Mouse (Mus musculus): ENCODE data around the gene Cd8a. TPM values are rescaled to one million over a fixed set of nuclear protein-coding genes. Genes with fewer than 3 reads are reported as not detected.

Gene Cd8a
- polyA plus RNA-seq, 1 experiment from 2014 or later = not detected

- H3K36me3 ChIP-seq (ENCODE audit: control insufficient read depth, insufficient read depth) = no peaks in the 10 kb centered on the region; the same call in 1 of the 2 replicates
- H3K27me3 ChIP-seq (replicated peaks; ENCODE audit: control insufficient read depth, insufficient read depth, low read length) = no peaks in the 10 kb centered on the region
- H3K9me3 ChIP-seq (ENCODE audit: control insufficient read depth, low read length) = no peaks in the 10 kb centered on the region
- H3K4me2 ChIP-seq (ENCODE audit: low read length) = no peak overlapping the region
- WGBS = 72% methylated on average over 3 of the region's 3 CpGs
- no peak for ATAC-seq
- H3K4me1 ChIP-seq (replicated peaks; ENCODE audit: control insufficient read depth, insufficient read depth, low read length) = no peaks in the 10 kb centered on the region
- no peak overlapping the region for H3K27ac ChIP-seq (ENCODE audit: low read length)
- H3K4me3 ChIP-seq (replicated peaks; ENCODE audit: low read length) = no peak overlapping the region
- no peak overlapping the region for H3K9ac ChIP-seq (replicated peaks; ENCODE audit: low read depth, low read length)
These were observed 48.9 kb downstream of the Cd8a start for GRCm38 (mm10) chr6:71422162-71422561.

- Histone ChIP-seq H3K36me3 (ENCODE audit: control insufficient read depth, insufficient read depth) (no peaks in the 10 kb centered on the region; the same call in 1 of the 2 replicates), H3K27me3 (replicated peaks; ENCODE audit: control insufficient read depth, insufficient read depth, low read length) (no peaks in the 10 kb centered on the region), H3K4me1 (replicated peaks; ENCODE audit: control insufficient read depth, insufficient read depth, low read length) (no peaks in the 10 kb centered on the region), H3K4me2 (ENCODE audit: low read length) (no peak overlapping the region), H3K9ac (replicated peaks; ENCODE audit: low read depth, low read length) (no peak overlapping the region), H3K4me3 (replicated peaks; ENCODE audit: low read length) (no peak overlapping the region), H3K9me3 (ENCODE audit: control insufficient read depth, low read length) (no peaks in the 10 kb centered on the region), H3K27ac (ENCODE audit: low read length) (no peak overlapping the region)
- 80% methylated on average over 3 of the region's 3 CpGs for WGBS
- ATAC-seq = no peak
These were observed 49.9 kb downstream of the Cd8a start for GRCm38 (mm10) chr6:71423116-71423515.

GRCm38 (mm10) chr6:71425681-71426080 is 52.5 kb downstream of the Cd8a start:
- H3K36me3 ChIP-seq (ENCODE audit: control insufficient read depth, insufficient read depth) = no peaks in the 10 kb centered on the region; the same call in 1 of the 2 replicates
- H3K9ac ChIP-seq (replicated peaks; ENCODE audit: low read depth, low read length) = no peak overlapping the region
- no peaks in the 10 kb centered on the region for H3K9me3 ChIP-seq (ENCODE audit: control insufficient read depth, low read length)
- no peak overlapping the region for H3K27ac ChIP-seq (ENCODE audit: low read length)
- no peak for ATAC-seq
- WGBS = 89% methylated on average over 6 of the region's 6 CpGs
- no peaks in the 10 kb centered on the region for H3K27me3 ChIP-seq (replicated peaks; ENCODE audit: control insufficient read depth, insufficient read depth, low read length)
- H3K4me3 ChIP-seq (replicated peaks; ENCODE audit: low read length) = no peak overlapping the region
- H3K4me2 ChIP-seq (ENCODE audit: low read length) = no peak overlapping the region
- no peaks in the 10 kb centered on the region for H3K4me1 ChIP-seq (replicated peaks; ENCODE audit: control insufficient read depth, insufficient read depth, low read length)

- 91% methylated on average over 4 of the region's 4 CpGs for WGBS
- no peak for ATAC-seq
- no peak overlapping the region for H3K4me2 ChIP-seq (ENCODE audit: low read length)
- H3K4me1 ChIP-seq (replicated peaks; ENCODE audit: control insufficient read depth, insufficient read depth, low read length) = no peaks in the 10 kb centered on the region
- H3K4me3 ChIP-seq (replicated peaks; ENCODE audit: low read length) = no peak overlapping the region
- no peaks in the 10 kb centered on the region for H3K36me3 ChIP-seq (ENCODE audit: control insufficient read depth, insufficient read depth)
- no peak overlapping the region for H3K9ac ChIP-seq (replicated peaks; ENCODE audit: low read depth, low read length)
- H3K9me3 ChIP-seq (ENCODE audit: control insufficient read depth, low read length) = no peaks in the 10 kb centered on the region
- no peaks in the 10 kb centered on the region for H3K27me3 ChIP-seq (replicated peaks; ENCODE audit: control insufficient read depth, insufficient read depth, low read length)
- H3K27ac ChIP-seq (ENCODE audit: low read length) = no peak overlapping the region
These were observed 54.9 kb downstream of the Cd8a start for GRCm38 (mm10) chr6:71427996-71428725.

Other genes with a start within 250 kb of the Cd8a start
- gene Thnsl2, start 229.0 kb upstream of the Cd8a start, polyA plus RNA-seq (2015; fragmentation: Nextera tagmentation; extraction: Ambion mirVana) = 3.2 and 3.3 TPM in 2 replicates
- not detected in 2 replicates for gene Fabp1, start 173.6 kb upstream of the Cd8a start, polyA plus RNA-seq (2015; fragmentation: Nextera tagmentation; extraction: Ambion mirVana)
- gene Krcc1, start 101.8 kb upstream of the Cd8a start, polyA plus RNA-seq (2015; fragmentation: Nextera tagmentation; extraction: Ambion mirVana) = 18.5 and 19.0 TPM in 2 replicates
- gene Smyd1, start 51.2 kb upstream of the Cd8a start, polyA plus RNA-seq (2015; fragmentation: Nextera tagmentation; extraction: Ambion mirVana) = 0.07 and 0.25 TPM in 2 replicates
- gene Cd8b1, start 50.6 kb upstream of the Cd8a start, polyA plus RNA-seq (2015; fragmentation: Nextera tagmentation; extraction: Ambion mirVana) = not detected in 2 replicates
- gene Rmnd5a, start 67.2 kb downstream of the Cd8a start, polyA plus RNA-seq (2015; fragmentation: Nextera tagmentation; extraction: Ambion mirVana) = 8.4 and 9.4 TPM in 2 replicates
- gene Rnf103, start 120.5 kb downstream of the Cd8a start, polyA plus RNA-seq (2015; fragmentation: Nextera tagmentation; extraction: Ambion mirVana) = 22.1 and 24.8 TPM in 2 replicates
- gene Chmp3, start 170.4 kb downstream of the Cd8a start, polyA plus RNA-seq (2015; fragmentation: Nextera tagmentation; extraction: Ambion mirVana) = 66.8 and 70.1 TPM in 2 replicates

Data from forebrain, embryonic 16.5 days (tissue).